Mouse (Mus musculus) forebrain, embryonic 12.5 days (tissue): ENCODE measurements around the gene Fndc1. TPM values are rescaled to one million over a fixed set of nuclear protein-coding genes. Genes with fewer than 3 reads are reported as not detected.

Experiments used
- ATAC-seq: fragments of 200-750 bp; cut with Nextera tagmentation; 2 replicates; pipeline ENCODE4 v1.8.0; 2017; ENCODE audit warnings: moderate TSS enrichment; ENCODE audit not compliant: low FRiP score
- H3K27ac ChIP-seq: fragments of 300-500 bp; sonication (generic); 2 replicates; pipeline ENCODE4 v1.5.1; 2016; ENCODE audit warnings: mild to moderate bottlenecking
- H3K27me3 ChIP-seq: fragments of 300-500 bp; sonication (generic); 2 replicates; pipeline ENCODE4 v1.6.1; 2016; ENCODE audit warnings: mild to moderate bottlenecking
- H3K36me3 ChIP-seq: fragments of 300-500 bp; sonication (generic); replicated peaks from 2 replicates; pipeline ENCODE4 v1.6.1; 2016; ENCODE audit warnings: mild to moderate bottlenecking
- H3K4me1 ChIP-seq: fragments of 300-500 bp; sonication (generic); 2 replicates; pipeline ENCODE4 v1.6.1; 2016
- H3K4me2 ChIP-seq: fragments of 300-500 bp; sonication (generic); 2 replicates; pipeline ENCODE4 v1.6.1; 2016; ENCODE audit warnings: mild to moderate bottlenecking, moderate library complexity
- H3K4me3 ChIP-seq: fragments of 300-500 bp; sonication (generic); replicated peaks from 2 replicates; pipeline ENCODE4 v1.5.1; 2016; ENCODE audit warnings: mild to moderate bottlenecking
- H3K9ac ChIP-seq: fragments of 300-500 bp; sonication (generic); 2 replicates; pipeline ENCODE4 v1.6.1; 2016; ENCODE audit warnings: mild to moderate bottlenecking
- H3K9me3 ChIP-seq: fragments of 300-500 bp; sonication (generic); 2 replicates; pipeline ENCODE4 v1.6.1; 2016
- WGBS: fragments of 180-500 bp; shearing (Covaris S2); methylation state at CpG from one replicate; pipeline ENCODE4 v1.1.7; 2016; 5-methylcytosine and 5-hydroxymethylcytosine counted together
- polyA plus RNA-seq: library from polyadenylated mRNA; unstranded; fragments of >200 nt; fragmentation: Nextera tagmentation; extraction: Ambion mirVana; gene quantifications from 2 replicates; pipeline ENCODE4 v1.2.1, GENCODE M21; 2016

Gene Fndc1
- polyA plus RNA-seq, 1 experiment from 2014 or later, result 0.79 TPM

- Histone ChIP-seq H3K9me3 (no peaks in the 10 kb centered on the region), H3K4me1 (no peaks in the 10 kb centered on the region), H3K27me3 (no peaks in the 10 kb centered on the region), H3K4me3 (no peak overlapping the region), H3K36me3 (no peaks in the 10 kb centered on the region), H3K4me2 (no peak overlapping the region), H3K27ac (no peak overlapping the region), H3K9ac (no peak overlapping the region)
- ATAC-seq, result no peak
- 70% methylated on average over 3 of the region's 3 CpGs for WGBS
Observed at GRCm38 (mm10) chr17:7814433-7814832, 12.7 kb downstream of the Fndc1 start.

GRCm38 (mm10) chr17:7808043-7808442 is 19.1 kb downstream of the Fndc1 start:
- no peaks in the 10 kb centered on the region for H3K36me3 ChIP-seq
- WGBS, result 83% methylated on average over 2 of the region's 2 CpGs
- H3K4me3 ChIP-seq, result no peak overlapping the region
- H3K27ac ChIP-seq, result no peak overlapping the region
- no peaks in the 10 kb centered on the region for H3K4me1 ChIP-seq
- no peaks in the 10 kb centered on the region for H3K27me3 ChIP-seq
- no peak overlapping the region for H3K9ac ChIP-seq
- no peak overlapping the region for H3K4me2 ChIP-seq
- no peaks in the 10 kb centered on the region for H3K9me3 ChIP-seq
- no peak for ATAC-seq

GRCm38 (mm10) chr17:7805105-7805504 is 22.0 kb downstream of the Fndc1 start:
- no peak overlapping the region for H3K9ac ChIP-seq
- WGBS, result 79% methylated on average over 6 of the region's 6 CpGs

GRCm38 (mm10) chr17:7802483-7802882 is 24.6 kb downstream of the Fndc1 start:
- Histone ChIP-seq H3K27ac (no peak overlapping the region), H3K9ac (no peak overlapping the region), H3K4me3 (no peak overlapping the region), H3K9me3 (no peaks in the 10 kb centered on the region), H3K4me1 (no peaks in the 10 kb centered on the region), H3K36me3 (no peaks in the 10 kb centered on the region), H3K27me3 (no peaks in the 10 kb centered on the region), H3K4me2 (no peak overlapping the region)
- WGBS, result 89% methylated on average over 9 of the region's 9 CpGs
- ATAC-seq, result no peak

More at GRCm38 (mm10) chr17:7805105-7805504, 22.0 kb downstream of the Fndc1 start:
- H3K4me1 ChIP-seq, result no peaks in the 10 kb centered on the region
- H3K36me3 ChIP-seq, result no peaks in the 10 kb centered on the region
- no peak for ATAC-seq
- H3K27ac ChIP-seq, result no peak overlapping the region
- H3K27me3 ChIP-seq, result no peaks in the 10 kb centered on the region
- no peaks in the 10 kb centered on the region for H3K9me3 ChIP-seq
- H3K4me2 ChIP-seq, result no peak overlapping the region
- no peak overlapping the region for H3K4me3 ChIP-seq

GRCm38 (mm10) chr17:7799894-7800293 is 27.2 kb downstream of the Fndc1 start:
- ATAC-seq, result no peak
- no peak overlapping the region for H3K27ac ChIP-seq
- H3K36me3 ChIP-seq, result no peaks in the 10 kb centered on the region
- H3K4me2 ChIP-seq, result no peak overlapping the region
- no peak overlapping the region for H3K9ac ChIP-seq
- no peaks in the 10 kb centered on the region for H3K4me1 ChIP-seq
- H3K27me3 ChIP-seq, result no peaks in the 10 kb centered on the region
- H3K9me3 ChIP-seq, result no peaks in the 10 kb centered on the region
- WGBS, result 70% methylated on average over 3 of the region's 3 CpGs
- no peak overlapping the region for H3K4me3 ChIP-seq

GRCm38 (mm10) chr17:7795584-7795983 is 31.5 kb downstream of the Fndc1 start:
- Histone ChIP-seq H3K27ac (no peak overlapping the region), H3K9me3 (no peaks in the 10 kb centered on the region), H3K9ac (no peak overlapping the region), H3K4me1 (no peaks in the 10 kb centered on the region), H3K36me3 (no peaks in the 10 kb centered on the region), H3K27me3 (no peaks in the 10 kb centered on the region), H3K4me3 (no peak overlapping the region), H3K4me2 (no peak overlapping the region)
- WGBS, result 83% methylated on average over 8 of the region's 8 CpGs
- ATAC-seq, result no peak

- no peak overlapping the region for H3K27ac ChIP-seq
- H3K9ac ChIP-seq, result no peak overlapping the region
- no peak overlapping the region for H3K4me2 ChIP-seq
- no peaks in the 10 kb centered on the region for H3K9me3 ChIP-seq
- no peaks in the 10 kb centered on the region for H3K4me1 ChIP-seq
- ATAC-seq, result no peak
- 88% methylated on average over 2 of the region's 2 CpGs for WGBS
- H3K36me3 ChIP-seq, result no peaks in the 10 kb centered on the region
- H3K27me3 ChIP-seq, result no peaks in the 10 kb centered on the region
- no peak overlapping the region for H3K4me3 ChIP-seq
Observed at GRCm38 (mm10) chr17:7795168-7795567, 31.9 kb downstream of the Fndc1 start.

GRCm38 (mm10) chr17:7794093-7794492 is 33.0 kb downstream of the Fndc1 start:
- 92% methylated on average over 6 of the region's 6 CpGs for WGBS
- Histone ChIP-seq H3K4me2 (no peak overlapping the region), H3K4me3 (no peak overlapping the region), H3K27ac (no peak overlapping the region), H3K9me3 (no peaks in the 10 kb centered on the region), H3K27me3 (no peaks in the 10 kb centered on the region), H3K9ac (no peak overlapping the region), H3K36me3 (no peaks in the 10 kb centered on the region), H3K4me1 (no peaks in the 10 kb centered on the region)
- ATAC-seq, result no peak

- WGBS, result 80% methylated on average over 3 of the region's 3 CpGs
- H3K27me3 ChIP-seq, result no peaks in the 10 kb centered on the region
- no peaks in the 10 kb centered on the region for H3K4me1 ChIP-seq
- no peak overlapping the region for H3K9ac ChIP-seq
- no peak overlapping the region for H3K4me2 ChIP-seq
- H3K36me3 ChIP-seq, result no peaks in the 10 kb centered on the region
- no peaks in the 10 kb centered on the region for H3K9me3 ChIP-seq
- no peak for ATAC-seq
- no peak overlapping the region for H3K27ac ChIP-seq
- H3K4me3 ChIP-seq, result no peak overlapping the region
Observed at GRCm38 (mm10) chr17:7790512-7790911, 36.6 kb downstream of the Fndc1 start.

GRCm38 (mm10) chr17:7774101-7774500 is 53.0 kb downstream of the Fndc1 start:
- no peaks in the 10 kb centered on the region for H3K36me3 ChIP-seq
- H3K27me3 ChIP-seq, result no peaks in the 10 kb centered on the region
- no peak overlapping the region for H3K9ac ChIP-seq
- 90% methylated on average over 3 of the region's 3 CpGs for WGBS
- H3K4me1 ChIP-seq, result no peaks in the 10 kb centered on the region
- H3K9me3 ChIP-seq, result no peaks in the 10 kb centered on the region
- no peak overlapping the region for H3K4me3 ChIP-seq
- H3K4me2 ChIP-seq, result no peak overlapping the region
- no peak for ATAC-seq
- H3K27ac ChIP-seq, result no peak overlapping the region

GRCm38 (mm10) chr17:7759786-7760185 is 67.3 kb downstream of the Fndc1 start:
- no peak overlapping the region for H3K9ac ChIP-seq
- WGBS, result 86% methylated on average over 4 of the region's 4 CpGs
- no peak for ATAC-seq

GRCm38 (mm10) chr17:7755001-7755400 is 72.1 kb downstream of the Fndc1 start:
- no peaks in the 10 kb centered on the region for H3K36me3 ChIP-seq
- no peaks in the 10 kb centered on the region for H3K4me1 ChIP-seq
- no peaks in the 10 kb centered on the region for H3K9me3 ChIP-seq
- H3K9ac ChIP-seq, result no peak overlapping the region
- no peak overlapping the region for H3K4me2 ChIP-seq
- 90% methylated on average over 11 of the region's 11 CpGs for WGBS
- H3K27me3 ChIP-seq, result no peaks in the 10 kb centered on the region
- ATAC-seq, result no peak
- H3K27ac ChIP-seq, result no peak overlapping the region
- no peak overlapping the region for H3K4me3 ChIP-seq

More at GRCm38 (mm10) chr17:7759786-7760185, 67.3 kb downstream of the Fndc1 start:
- Histone ChIP-seq H3K4me3 (no peak overlapping the region), H3K27me3 (no peaks in the 10 kb centered on the region), H3K4me2 (no peak overlapping the region), H3K4me1 (no peaks in the 10 kb centered on the region), H3K27ac (no peak overlapping the region), H3K36me3 (no peaks in the 10 kb centered on the region), H3K9me3 (no peaks in the 10 kb centered on the region)

- no peak overlapping the region for H3K9ac ChIP-seq
- no peak overlapping the region for H3K4me3 ChIP-seq
- no peak overlapping the region for H3K4me2 ChIP-seq
- H3K27ac ChIP-seq, result no peak overlapping the region
- ATAC-seq, result no peak
- 83% methylated on average over 7 of the region's 7 CpGs for WGBS
- no peaks in the 10 kb centered on the region for H3K4me1 ChIP-seq
- no peaks in the 10 kb centered on the region for H3K9me3 ChIP-seq
- H3K36me3 ChIP-seq, result no peaks in the 10 kb centered on the region
- H3K27me3 ChIP-seq, result no peaks in the 10 kb centered on the region
Observed at GRCm38 (mm10) chr17:7753383-7753782, 73.7 kb downstream of the Fndc1 start.
